17 mouse cellular contexts compared by ENCODE assay signal in genomic region chr10:79808728-79809127, GRCm38 (mm10). TPM values are rescaled to one million over a fixed set of nuclear protein-coding genes. Genes with fewer than 3 reads are reported as not detected.
DNase-seq lines count a peak whose midpoint lies in the region; ATAC-seq and TF ChIP-seq lines count a peak whose summit lies in the region.
"Had no signal": no experiment of that assay in that cellular context is flagged by ENCODE, and none has a peak within 500 bp of the region (broad histone marks: within the 10 kb centered on the region; RNA-seq: fewer than 3 reads in every experiment).

No protein-coding gene starts in this region.

- no peak for ATAC-seq in heart, embryonic 11.5 days (replicated peaks; ENCODE audit: insufficient number of reproducible peaks, low FRiP score, low TSS enrichment)
- no peak for ATAC-seq in liver, embryonic 12.5 days
- no peak for ATAC-seq in liver, postnatal 0 days
- no peak for ATAC-seq in heart, embryonic 15.5 days (replicated peaks; ENCODE audit: insufficient number of reproducible peaks, insufficient read depth, low FRiP score, low read depth)
- peak; percentile 67 for ATAC-seq in lung, postnatal 0 days
- ATAC-seq: forebrain, embryonic 16.5 days; Patski had no signal

- peaks cover 18% of the 10 kb centered on the region for H3K4me1 ChIP-seq in heart, embryonic 11.5 days (ENCODE audit: control insufficient read depth, insufficient read depth, low read length)
- peaks cover 47% of the 10 kb centered on the region for H3K4me1 ChIP-seq in liver, embryonic 12.5 days
- H3K4me1 ChIP-seq in liver, postnatal 0 days (ENCODE audit: insufficient read depth): 0 out of 2 replicates have a peak, but pooled peaks cover 12% of the 10 kb centered on the region
- H3K4me1 ChIP-seq in heart, embryonic 15.5 days (replicated peaks): peaks cover 20% of the 10 kb centered on the region
- no peaks in the 10 kb centered on the region for H3K4me1 ChIP-seq in lung, postnatal 0 days (ENCODE audit: insufficient read depth, low read depth, low read length)

- TF ChIP-seq EP300 in liver, postnatal 0 days (IDR thresholded peaks at IDR 0.05; ENCODE audit: low read depth): no peak
- peak; percentile 40; the same call in 1 of the 2 replicates for TF ChIP-seq EP300 in lung, postnatal 0 days (IDR thresholded peaks at IDR 0.05)

- H3K9me3 ChIP-seq in heart, embryonic 11.5 days (replicated peaks; ENCODE audit: control insufficient read depth, low read length): no peaks in the 10 kb centered on the region
- no peaks in the 10 kb centered on the region for H3K9me3 ChIP-seq in liver, embryonic 12.5 days (replicated peaks)
- no peaks in the 10 kb centered on the region for H3K9me3 ChIP-seq in liver, postnatal 0 days (ENCODE audit: low read length)
- H3K9me3 ChIP-seq in heart, embryonic 15.5 days (replicated peaks): no peaks in the 10 kb centered on the region
- no peaks in the 10 kb centered on the region for H3K9me3 ChIP-seq in lung, postnatal 0 days (ENCODE audit: low read length)
- H3K9me3 ChIP-seq: limb, embryonic 15.5 days; megakaryocyte, embryonic 14.5 days; stomach, embryonic 15.5 days had no signal

- no peaks in the 10 kb centered on the region for H3K27me3 ChIP-seq in heart, embryonic 11.5 days (ENCODE audit: control insufficient read depth, insufficient read depth, low read length)
- H3K27me3 ChIP-seq in liver, embryonic 12.5 days (replicated peaks): peaks cover under 1% of the 10 kb centered on the region; the same call in 1 of the 2 replicates
- no peaks in the 10 kb centered on the region for H3K27me3 ChIP-seq in liver, postnatal 0 days (ENCODE audit: insufficient read depth, low read length)
- no peaks in the 10 kb centered on the region for H3K27me3 ChIP-seq in heart, embryonic 15.5 days
- no peaks in the 10 kb centered on the region for H3K27me3 ChIP-seq in lung, postnatal 0 days (replicated peaks; ENCODE audit: insufficient read depth, low read length)
- H3K27me3 ChIP-seq: limb, embryonic 15.5 days; Patski; stomach, embryonic 15.5 days had no signal

- WGBS in heart, embryonic 11.5 days (ENCODE audit: insufficient replicate concordance): 81% methylated on average over 11 of the region's 11 CpGs
- 78% methylated on average over 11 of the region's 11 CpGs for WGBS in liver, embryonic 12.5 days (ENCODE audit: insufficient replicate concordance)
- WGBS in liver, postnatal 0 days (ENCODE audit: insufficient replicate concordance): 83% methylated on average over 11 of the region's 11 CpGs
- 72% methylated on average over 11 of the region's 11 CpGs for WGBS in heart, embryonic 15.5 days
- WGBS in lung, postnatal 0 days: 59% methylated on average over 11 of the region's 11 CpGs

- H3K4me2 ChIP-seq in heart, embryonic 11.5 days: peak overlapping the region; percentile 7; the same call in 1 of the 2 replicates
- H3K4me2 ChIP-seq in liver, embryonic 12.5 days: no peak overlapping the region
- H3K4me2 ChIP-seq in liver, postnatal 0 days (ENCODE audit: low read depth, low read length): no peak overlapping the region
- H3K4me2 ChIP-seq in heart, embryonic 15.5 days: no peak overlapping the region
- no peak overlapping the region for H3K4me2 ChIP-seq in lung, postnatal 0 days (replicated peaks; ENCODE audit: low read depth, low read length)
- H3K4me2 ChIP-seq: limb, embryonic 15.5 days; stomach, embryonic 15.5 days had no signal

- H3K27ac ChIP-seq in heart, embryonic 11.5 days (ENCODE audit: low read depth, low read length): peak overlapping the region; percentile 74; the same call in 1 of the 2 replicates
- H3K27ac ChIP-seq in liver, embryonic 12.5 days: 0 out of 2 replicates have a peak overlapping the region, but pooled peaks have one; percentile 21
- no peak overlapping the region for H3K27ac ChIP-seq in liver, postnatal 0 days (ENCODE audit: low read depth)
- H3K27ac ChIP-seq in heart, embryonic 15.5 days: peak overlapping the region; percentile 74
- peak overlapping the region; percentile 59; the same call in 1 of the 2 replicates for H3K27ac ChIP-seq in lung, postnatal 0 days (ENCODE audit: low read length)

- H3K9ac ChIP-seq in heart, embryonic 11.5 days (ENCODE audit: low read depth, low read length): no peak overlapping the region
- H3K9ac ChIP-seq in liver, embryonic 12.5 days: no peak overlapping the region
- H3K9ac ChIP-seq in liver, postnatal 0 days (replicated peaks): no peak overlapping the region
- H3K9ac ChIP-seq in heart, embryonic 15.5 days: no peak overlapping the region
- H3K9ac ChIP-seq in lung, postnatal 0 days (replicated peaks; ENCODE audit: low read depth): no peak overlapping the region
- H3K9ac ChIP-seq: limb, embryonic 15.5 days; stomach, embryonic 15.5 days had no signal

- intact Hi-C loops in heart, postnatal 10 days (cut with DNase I): loop anchor here (1.0 kb wide), 1 partner anchor 14 kb away; no protein-coding TSS in a partner anchor

- no peaks in the 10 kb centered on the region for H3K36me3 ChIP-seq in heart, embryonic 11.5 days (ENCODE audit: control insufficient read depth, insufficient read depth, low read length)
- H3K36me3 ChIP-seq in liver, embryonic 12.5 days: no peaks in the 10 kb centered on the region
- no peaks in the 10 kb centered on the region for H3K36me3 ChIP-seq in liver, postnatal 0 days (replicated peaks; ENCODE audit: insufficient read depth, low read length)
- peaks cover 8% of the 10 kb centered on the region; the same call in 1 of the 2 replicates for H3K36me3 ChIP-seq in heart, embryonic 15.5 days
- H3K36me3 ChIP-seq in lung, postnatal 0 days (ENCODE audit: insufficient read depth, low read length): no peaks in the 10 kb centered on the region

- TF ChIP-seq CTCF in liver, postnatal 0 days (IDR thresholded peaks at IDR 0.05; ENCODE audit: low read depth): no peak
- no peak for TF ChIP-seq CTCF in lung, postnatal 0 days (IDR thresholded peaks at IDR 0.05)

- H3K4me3 ChIP-seq in heart, embryonic 11.5 days (ENCODE audit: low read depth, low read length): no peak overlapping the region
- no peak overlapping the region for H3K4me3 ChIP-seq in liver, embryonic 12.5 days
- H3K4me3 ChIP-seq in liver, postnatal 0 days (ENCODE audit: low read depth, low read length): no peak overlapping the region
- H3K4me3 ChIP-seq in heart, embryonic 15.5 days: no peak overlapping the region
- H3K4me3 ChIP-seq in lung, postnatal 0 days (ENCODE audit: low read depth, low read length): no peak overlapping the region
- H3K4me3 ChIP-seq: limb, embryonic 15.5 days; megakaryocyte, embryonic 14.5 days; stomach, embryonic 15.5 days had no signal

- no peak for DNase-seq in heart, postnatal 10 days
- no peak for DNase-seq in liver, postnatal 0 days
- DNase-seq in lung, postnatal 0 days (ENCODE audit: low spot score): peak; percentile 69
- DNase-seq in layer of hippocampus, postnatal 36 days: no peak
- DNase-seq in retina, postnatal 1 day: no peak
- DNase-seq: adrenal gland, postnatal 10 days; cerebellum, adult 11 months had no signal

RNA-seq across cellular contexts. Expression of gene Misp, which starts 12.1 kb away (rescaled TPM):
- 0.63 and 0.89 TPM in 2 replicates for polyA plus RNA-seq in heart, embryonic 11.5 days (2014; fragmentation: Nextera tagmentation; extraction: Ambion mirVana)
- under 1 TPM; 0.22 to 0.30 TPM for total RNA-seq in heart, postnatal 10 days (2021)
- 0.49 and 0.54 TPM in 2 replicates for polyA plus RNA-seq in liver, embryonic 12.5 days (2016; fragmentation: Nextera tagmentation; extraction: Ambion mirVana)
- polyA plus RNA-seq in liver, postnatal 0 days (2015; fragmentation: Nextera tagmentation; extraction: Ambion mirVana): 1.00 and 1.3 TPM in 2 replicates
- polyA plus RNA-seq in heart, embryonic 15.5 days (2015; fragmentation: Nextera tagmentation; extraction: Ambion mirVana): 0.81 and 1.3 TPM in 2 replicates
- polyA plus RNA-seq in lung, postnatal 0 days (2015; fragmentation: Nextera tagmentation; extraction: Ambion mirVana): 10.5 and 10.6 TPM in 2 replicates
- 1 to 10 TPM in 1 of 2 experiments, under 1 TPM in 1; 0.82 to 1.4 TPM for total RNA-seq in layer of hippocampus, postnatal 36 days (2021)

RNA-seq across cellular contexts. Expression of gene Palm, which starts 15.4 kb away (rescaled TPM):
- 66.6 and 70.1 TPM in 2 replicates for polyA plus RNA-seq in heart, embryonic 11.5 days (2014; fragmentation: Nextera tagmentation; extraction: Ambion mirVana)
- 100 to 1,000 TPM in 1 of 2 experiments, 10 to 100 TPM in 1; 90.8 to 103 TPM for total RNA-seq in heart, postnatal 10 days (2021)
- 12.4 and 13.2 TPM in 2 replicates for polyA plus RNA-seq in liver, embryonic 12.5 days (2016; fragmentation: Nextera tagmentation; extraction: Ambion mirVana)
- 7.9 and 9.2 TPM in 2 replicates for polyA plus RNA-seq in liver, postnatal 0 days (2015; fragmentation: Nextera tagmentation; extraction: Ambion mirVana)
- 57.8 and 73.1 TPM in 2 replicates for polyA plus RNA-seq in heart, embryonic 15.5 days (2015; fragmentation: Nextera tagmentation; extraction: Ambion mirVana)
- 29.6 and 30.8 TPM in 2 replicates for polyA plus RNA-seq in lung, postnatal 0 days (2015; fragmentation: Nextera tagmentation; extraction: Ambion mirVana)
- total RNA-seq in layer of hippocampus, postnatal 36 days (2021): 100 to 1,000 TPM; 262 to 290 TPM

RNA-seq across cellular contexts. Expression of gene Prss57, which starts 18.0 kb away (rescaled TPM):
- not detected in 2 replicates for polyA plus RNA-seq in heart, embryonic 11.5 days (2014; fragmentation: Nextera tagmentation; extraction: Ambion mirVana)
- not detected for total RNA-seq in heart, postnatal 10 days (2021)
- 1.4 and 2.2 TPM in 2 replicates for polyA plus RNA-seq in liver, embryonic 12.5 days (2016; fragmentation: Nextera tagmentation; extraction: Ambion mirVana)
- polyA plus RNA-seq in liver, postnatal 0 days (2015; fragmentation: Nextera tagmentation; extraction: Ambion mirVana): 5.0 and 7.2 TPM in 2 replicates
- 0.49 and 5.1 TPM in 2 replicates for polyA plus RNA-seq in heart, embryonic 15.5 days (2015; fragmentation: Nextera tagmentation; extraction: Ambion mirVana)
- 0.11 and 0.31 TPM in 2 replicates for polyA plus RNA-seq in lung, postnatal 0 days (2015; fragmentation: Nextera tagmentation; extraction: Ambion mirVana)
- under 1 TPM; 0.47 to 0.73 TPM for total RNA-seq in layer of hippocampus, postnatal 36 days (2021)
- total RNA-seq: heart, adult 18-20 months had no signal
- polyA plus RNA-seq: embryonic facial prominence, embryonic 11.5 days; Patski had no signal

RNA-seq across cellular contexts. Expression of gene Fstl3, which starts 31.7 kb away (rescaled TPM):
- 11.4 TPM in 2 replicates for polyA plus RNA-seq in heart, embryonic 11.5 days (2014; fragmentation: Nextera tagmentation; extraction: Ambion mirVana)
- total RNA-seq in heart, postnatal 10 days (2021): 1 to 10 TPM; 5.8 to 7.4 TPM
- 0.80 and 0.98 TPM in 2 replicates for polyA plus RNA-seq in liver, embryonic 12.5 days (2016; fragmentation: Nextera tagmentation; extraction: Ambion mirVana)
- 0.36 and 0.63 TPM in 2 replicates for polyA plus RNA-seq in liver, postnatal 0 days (2015; fragmentation: Nextera tagmentation; extraction: Ambion mirVana)
- 29.0 and 30.9 TPM in 2 replicates for polyA plus RNA-seq in heart, embryonic 15.5 days (2015; fragmentation: Nextera tagmentation; extraction: Ambion mirVana)
- polyA plus RNA-seq in lung, postnatal 0 days (2015; fragmentation: Nextera tagmentation; extraction: Ambion mirVana): 38.6 and 39.9 TPM in 2 replicates
- 1 to 10 TPM; 1.3 to 1.8 TPM for total RNA-seq in layer of hippocampus, postnatal 36 days (2021)

RNA-seq across cellular contexts. Expression of gene Rnf126, which starts 42.0 kb away (rescaled TPM):
- 63.1 and 69.0 TPM in 2 replicates for polyA plus RNA-seq in heart, embryonic 11.5 days (2014; fragmentation: Nextera tagmentation; extraction: Ambion mirVana)
- total RNA-seq in heart, postnatal 10 days (2021): 10 to 100 TPM; 31.8 to 34.4 TPM
- 79.6 and 80.4 TPM in 2 replicates for polyA plus RNA-seq in liver, embryonic 12.5 days (2016; fragmentation: Nextera tagmentation; extraction: Ambion mirVana)
- 28.2 and 34.1 TPM in 2 replicates for polyA plus RNA-seq in liver, postnatal 0 days (2015; fragmentation: Nextera tagmentation; extraction: Ambion mirVana)
- polyA plus RNA-seq in heart, embryonic 15.5 days (2015; fragmentation: Nextera tagmentation; extraction: Ambion mirVana): 54.0 and 65.5 TPM in 2 replicates
- 40.5 and 45.9 TPM in 2 replicates for polyA plus RNA-seq in lung, postnatal 0 days (2015; fragmentation: Nextera tagmentation; extraction: Ambion mirVana)
- 10 to 100 TPM; 81.4 to 82.9 TPM for total RNA-seq in layer of hippocampus, postnatal 36 days (2021)
